Mouse (Mus musculus) small intestine, adult 2 months (tissue): ENCODE results near the gene Decr2.

ENCODE experiments used
- CTCF ChIP-seq: fragments of 200-500 bp; IDR thresholded peaks from 2 replicates; pipeline ENCODE4 v1.5.1; 2012; ENCODE audit warnings: low read depth, mild to moderate bottlenecking, control low read depth, inconsistent platforms, low read length, moderate library complexity, mixed read lengths; ENCODE audit not compliant: insufficient replicate concordance, insufficient read length; ENCODE audit errors: extremely low read depth
- POLR2A ChIP-seq: fragments of 200-500 bp; IDR thresholded peaks from 2 replicates; pipeline ENCODE4 v1.6.1; 2012; ENCODE audit warnings: low read depth, mild to moderate bottlenecking, control low read depth, inconsistent platforms, low read length, moderate library complexity

- TF ChIP-seq CTCF, result no peak
- TF ChIP-seq POLR2A, result no peak
These were observed 3.0 kb downstream of the Decr2 start for GRCm38 (mm10) chr17:26087059-26087564.
